Mouse (Mus musculus) induced T-regulatory cell, adult 2 months (primary cell): ENCODE data around the gene Arfgef2.

Experiments used
- DNase-seq: peaks from one replicate; pipeline ENCODE4 v3.0.0-alpha.2; 2012; ENCODE audit warnings: low read depth

The Arfgef2 gene

GRCm38 (mm10) chr2:166805250-166806172 is at the start of gene Arfgef2:
TSS of gene Arfgef2 (plus strand) at chr2:166805588.
- DNase-seq = peak; percentile 95

- peak; percentile 61 for DNase-seq
Measured at GRCm38 (mm10) chr2:166757969-166758368, 47.4 kb upstream of the Arfgef2 start.

- DNase-seq = no peak
Measured at GRCm38 (mm10) chr2:166764051-166764450, 41.3 kb upstream of the Arfgef2 start.

GRCm38 (mm10) chr2:166767591-166767990 is 37.8 kb upstream of the Arfgef2 start:
- no peak for DNase-seq

- peak; percentile 49 for DNase-seq
Measured at GRCm38 (mm10) chr2:166771396-166771795, 34.0 kb upstream of the Arfgef2 start.

- DNase-seq = no peak
Measured at GRCm38 (mm10) chr2:166773587-166773986, 31.8 kb upstream of the Arfgef2 start.

GRCm38 (mm10) chr2:166774275-166774674 is 31.1 kb upstream of the Arfgef2 start:
- no peak for DNase-seq

GRCm38 (mm10) chr2:166775357-166775893 is 30.0 kb upstream of the Arfgef2 start:
- DNase-seq = peak; percentile 64

- DNase-seq = peak; percentile 90
Measured at GRCm38 (mm10) chr2:166776272-166776671, 29.1 kb upstream of the Arfgef2 start.

- no peak for DNase-seq
Measured at GRCm38 (mm10) chr2:166779956-166780355, 25.4 kb upstream of the Arfgef2 start.

GRCm38 (mm10) chr2:166780980-166781578 is 24.3 kb upstream of the Arfgef2 start:
- DNase-seq = peak; percentile 91

- peak; percentile 53 for DNase-seq
Measured at GRCm38 (mm10) chr2:166784376-166784775, 21.0 kb upstream of the Arfgef2 start.

- DNase-seq = peak; percentile 93
Measured at GRCm38 (mm10) chr2:166786353-166787004, 18.9 kb upstream of the Arfgef2 start.

GRCm38 (mm10) chr2:166791738-166792137 is 13.7 kb upstream of the Arfgef2 start:
- peak; percentile 71 for DNase-seq

- DNase-seq = peak; percentile 46
Measured at GRCm38 (mm10) chr2:166792355-166792754, 13.0 kb upstream of the Arfgef2 start, which contains the start of gene Trp53rkb. TSS of gene Trp53rkb (plus strand) at chr2:166792531.

- DNase-seq = peak; percentile 85
Measured at GRCm38 (mm10) chr2:166793542-166794214, 11.7 kb upstream of the Arfgef2 start.

- no peak for DNase-seq
Measured at GRCm38 (mm10) chr2:166799615-166800472, 5.5 kb upstream of the Arfgef2 start.

- DNase-seq = no peak
Measured at GRCm38 (mm10) chr2:166800473-166800857, 4.9 kb upstream of the Arfgef2 start.

- no peak for DNase-seq
Measured at GRCm38 (mm10) chr2:166801436-166801835, 4.0 kb upstream of the Arfgef2 start.

- DNase-seq = no peak
Measured at GRCm38 (mm10) chr2:166803298-166803697, 2.1 kb upstream of the Arfgef2 start.
